Mouse (Mus musculus) heart, adult 2 months (tissue): ENCODE results near the gene Ppp2r5d. TPM values are rescaled to one million over a fixed set of nuclear protein-coding genes. Genes with fewer than 3 reads are reported as not detected.

ENCODE experiments used
- DNase-seq, 2 experiments: peaks; one replicate each; pipeline ENCODE4 v3.0.0; 2021
- H3K27ac ChIP-seq: fragments of 200-600 bp; 2 replicates; pipeline ENCODE4 v1.8.1; 2022
- H3K27me3 ChIP-seq: fragments of 200-500 bp; 2 replicates; pipeline ENCODE4 v1.6.1; 2012; ENCODE audit warnings: mild to moderate bottlenecking, low read length, inconsistent platforms, mixed read lengths; ENCODE audit not compliant: control insufficient read depth, insufficient read depth
- H3K36me3 ChIP-seq: fragments of 200-500 bp; 2 replicates; pipeline ENCODE4 v1.6.1; 2012; ENCODE audit warnings: low read length, inconsistent platforms; ENCODE audit not compliant: control insufficient read depth, insufficient read depth
- H3K4me1 ChIP-seq: fragments of 200-500 bp; 2 replicates; pipeline ENCODE4 v1.6.1; 2011; ENCODE audit warnings: low read length; ENCODE audit not compliant: control insufficient read depth, insufficient read depth
- H3K4me3 ChIP-seq: fragments of 200-600 bp; 2 replicates; pipeline ENCODE4 v1.8.1; 2022
- H3K79me2 ChIP-seq: fragments of 200-500 bp; replicated peaks from 2 replicates; pipeline ENCODE4 v1.6.1; 2012; ENCODE audit warnings: mild to moderate bottlenecking, inconsistent platforms, low read length, moderate library complexity, mixed read lengths; ENCODE audit not compliant: control insufficient read depth, insufficient read depth
- H3K9ac ChIP-seq: fragments of 200-500 bp; 2 replicates; pipeline ENCODE4 v1.6.1; 2012; ENCODE audit warnings: low read depth, mild to moderate bottlenecking, control low read depth, inconsistent platforms, low read length, mixed read lengths
- CTCF ChIP-seq: fragments of 200-600 bp; IDR thresholded peaks from 2 replicates; pipeline ENCODE4 v1.8.1; 2022; ENCODE audit warnings: antibody characterized with exemption, mild to moderate bottlenecking, moderate library complexity
- EP300 ChIP-seq: fragments of 200-500 bp; IDR thresholded peaks from 2 replicates; pipeline ENCODE4 v1.6.1; 2011; ENCODE audit warnings: low read depth, low read length, control low read depth; ENCODE audit not compliant: insufficient read depth
- POLR2A ChIP-seq: fragments of 200-500 bp; IDR thresholded peaks from 2 replicates; pipeline ENCODE4 v1.6.1; 2011; ENCODE audit warnings: mild to moderate bottlenecking, low read depth, low read length, control low read depth; ENCODE audit not compliant: insufficient read depth
- WGBS: fragments of 180-500 bp; shearing (Covaris S2); methylation state at CpG from one replicate; pipeline ENCODE4 v1.1.7; 2018; 5-methylcytosine and 5-hydroxymethylcytosine counted together
- intact Hi-C: fragments of 180-260 bp; cut with DNase I; formaldehyde crosslinking; loops from one replicate; pipeline ENCODE4 v1.15.1; 2025
- polyA plus RNA-seq: library from polyadenylated mRNA; depleted of rRNA; stranded (reverse); fragments of >200 nt; gene quantifications from 2 replicates; pipeline ENCODE4 v1.2.3, GENCODE M21; 2012
- total RNA-seq, 2 experiments: library from RNA; stranded (reverse); gene quantifications; 2 replicates each; pipeline ENCODE4 v1.2.3; 2021

Gene Ppp2r5d
- total and polyA plus RNA-seq, 3 experiments = 28.1 to 32.0 (median 30.8) TPM

DNA sequence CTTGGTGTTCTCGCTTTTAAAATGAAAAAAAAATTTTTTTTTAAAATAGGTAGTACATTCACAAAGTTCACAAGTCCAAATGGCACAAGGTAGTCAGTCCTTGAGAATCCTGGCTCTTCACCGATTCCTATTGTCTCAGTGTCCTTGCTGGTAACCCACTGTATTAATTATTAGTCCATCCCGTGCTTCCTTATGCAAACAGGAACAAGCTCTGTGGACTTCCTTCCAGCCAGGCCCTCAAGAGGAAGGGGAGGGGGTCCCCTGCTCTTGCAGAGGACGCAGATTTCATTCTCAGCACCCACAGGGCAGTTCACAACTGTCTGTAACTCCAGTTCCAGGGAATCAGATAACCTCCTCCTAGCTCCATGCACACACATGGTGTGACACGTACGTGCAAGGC, 48.9 kb downstream of the Ppp2r5d start:
- Histone ChIP-seq H3K9ac (no peak overlapping the region), H3K79me2 (peaks cover 3% of the 10 kb centered on the region), H3K27me3 (no peaks in the 10 kb centered on the region), H3K27ac (no peak overlapping the region), H3K36me3 (no peaks in the 10 kb centered on the region), H3K4me1 (peaks cover 8% of the 10 kb centered on the region), H3K4me3 (no peak overlapping the region)
- 60% methylated on average over 6 of the region's 6 CpGs for WGBS
- DNase-seq = no peak
- no peak for TF ChIP-seq EP300
- TF ChIP-seq POLR2A = no peak
- no peak for TF ChIP-seq CTCF
- intact Hi-C loops = no loop called here

DNA sequence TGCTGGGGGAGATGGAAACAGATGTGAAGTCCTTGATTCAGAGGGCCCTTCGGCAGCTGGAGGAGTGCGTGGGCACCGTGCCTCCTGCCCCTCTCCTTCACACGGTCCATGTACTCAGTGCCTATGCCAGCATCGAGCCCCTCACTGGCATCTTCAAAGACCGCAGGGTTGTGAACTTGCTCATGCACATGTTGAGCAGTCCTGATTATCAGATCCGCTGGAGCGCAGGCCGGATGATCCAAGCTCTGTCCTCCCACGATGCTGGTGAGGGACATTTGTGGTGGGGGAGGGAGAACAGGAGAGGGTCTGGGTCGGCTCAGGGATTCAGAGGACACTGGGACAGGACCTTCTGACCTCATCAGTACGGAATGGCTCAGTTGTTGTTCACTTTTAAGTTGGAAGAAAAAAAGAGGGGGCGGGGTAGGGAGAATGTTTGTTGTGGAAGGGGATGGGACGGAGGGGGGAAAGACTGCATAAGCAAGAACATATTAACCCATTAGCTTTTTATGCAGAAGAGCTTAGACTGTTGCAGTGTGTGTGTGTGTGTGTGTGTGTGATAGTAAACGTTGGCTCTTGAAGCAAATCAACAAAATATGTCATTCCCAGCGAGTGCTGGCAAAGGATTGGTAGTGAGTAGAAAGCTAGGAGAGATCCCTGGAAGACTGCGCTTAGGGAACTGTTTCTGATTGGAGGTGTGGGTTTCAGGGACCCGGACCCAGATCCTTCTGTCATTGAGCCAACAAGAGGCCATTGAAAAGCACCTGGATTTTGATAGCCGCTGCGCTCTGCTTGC, 53.0 kb downstream of the Ppp2r5d start:
- Histone ChIP-seq H3K36me3 (no peaks in the 10 kb centered on the region), H3K27me3 (no peaks in the 10 kb centered on the region), H3K4me3 (no peak overlapping the region), H3K79me2 (peaks cover 3% of the 10 kb centered on the region), H3K4me1 (peaks cover 10% of the 10 kb centered on the region), H3K27ac (no peak overlapping the region; the same call in 1 of the 2 replicates), H3K9ac (no peak overlapping the region)
- 48% methylated on average over 20 of the region's 20 CpGs for whole genome bisulfite sequencing
- TF ChIP-seq POLR2A = no peak
- no peak for TF ChIP-seq CTCF
- no peak for TF ChIP-seq EP300
- DNase-seq = no peak
- intact Hi-C loops = no loop called here

DNA sequence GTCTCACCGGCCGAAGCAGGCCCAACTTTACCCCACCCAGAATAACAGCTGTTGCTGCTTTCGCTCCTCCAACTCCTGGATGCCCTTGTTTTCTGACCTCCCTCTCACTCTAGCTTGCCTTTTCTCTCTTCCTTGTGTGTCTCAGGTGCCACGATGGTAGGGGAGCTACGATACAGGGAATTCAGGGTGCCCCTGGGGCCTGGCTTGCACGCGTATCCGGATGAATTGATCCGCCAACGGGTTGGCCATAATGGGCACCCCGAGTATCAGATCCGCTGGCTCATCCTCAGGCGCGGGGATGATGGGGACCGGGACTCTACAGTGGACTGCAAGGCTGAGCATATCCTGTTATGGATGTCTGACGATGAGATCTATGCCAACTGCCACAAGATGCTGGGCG, 53.6 kb downstream of the Ppp2r5d start:
- intact Hi-C loops = no loop called here
- H3K4me3 ChIP-seq = peak overlapping the region; percentile 73
- H3K9ac ChIP-seq = peak overlapping the region; percentile 75
- H3K27ac ChIP-seq = peak overlapping the region; percentile 92
- no peak for DNase-seq
- H3K4me1 ChIP-seq = peaks cover 10% of the 10 kb centered on the region
- peaks cover 3% of the 10 kb centered on the region for H3K79me2 ChIP-seq
- 55% methylated on average over 17 of the region's 17 CpGs for WGBS
- TF ChIP-seq EP300 (no peak), CTCF (no peak), POLR2A (no peak)
- H3K36me3 ChIP-seq = no peaks in the 10 kb centered on the region
- H3K27me3 ChIP-seq = no peaks in the 10 kb centered on the region

DNA sequence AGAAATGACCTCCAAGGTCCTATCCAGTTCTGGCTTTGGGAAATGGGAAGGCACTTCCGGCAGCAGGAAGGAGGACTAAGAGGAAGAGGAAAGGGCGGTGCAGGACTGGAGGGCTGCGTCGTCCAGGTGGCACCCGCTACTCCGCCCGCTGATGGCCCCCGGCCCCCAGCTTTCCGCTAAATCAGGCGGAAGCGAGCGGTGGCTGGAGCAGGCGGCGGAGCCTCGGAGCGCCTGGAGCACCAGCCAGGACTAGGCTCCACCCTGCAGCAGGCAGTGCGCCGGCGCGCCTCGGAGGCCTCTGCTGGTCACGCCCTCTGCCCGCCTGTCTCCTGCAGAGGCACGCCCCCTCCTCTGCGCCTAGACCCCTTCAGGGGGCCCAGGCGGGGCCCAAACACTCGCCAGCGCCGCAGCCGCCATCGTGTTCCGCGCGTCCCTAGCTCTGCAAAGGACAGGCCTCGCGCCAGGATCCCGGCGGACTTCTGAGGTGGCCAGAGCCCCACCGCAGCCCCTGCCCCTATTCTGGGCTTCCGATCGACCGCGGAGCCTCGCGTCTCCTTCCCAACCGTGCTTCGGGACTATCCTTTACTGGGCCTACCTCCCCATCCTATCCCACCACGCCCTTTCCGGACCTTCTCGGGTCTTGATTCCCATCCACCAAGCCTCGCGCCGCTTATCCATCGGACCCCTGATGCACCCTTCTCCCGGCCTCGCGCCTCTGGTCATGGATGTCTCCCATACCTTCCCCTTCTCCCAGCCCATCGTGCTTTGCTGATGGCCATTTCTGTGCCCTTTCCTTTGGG, 54.5 kb downstream of the Ppp2r5d start, which contains the start of gene Cul7:
TSS of gene Cul7 (plus strand) at position 106 of the 800 bp plus-strand sequence.
- Histone ChIP-seq H3K79me2 (peaks cover 3% of the 10 kb centered on the region), H3K4me1 (peaks cover 10% of the 10 kb centered on the region), H3K36me3 (no peaks in the 10 kb centered on the region), H3K9ac (peak within 1 kb of the TSS; percentile 75), H3K4me3 (peak within 1 kb of the TSS; percentile 73), H3K27me3 (no peaks in the 10 kb centered on the region), H3K27ac (peak within 1 kb of the TSS; percentile 92)
- DNase-seq = peak; percentile 91 to 95
- WGBS = under 1% methylated on average over 58 of the region's 58 CpGs
- intact Hi-C loops = no loop called here
- TF ChIP-seq EP300 (0 out of 2 replicates have a peak, but pooled peaks have one; percentile 67), CTCF (no peak; the same call in 1 of the 2 replicates), POLR2A (no peak; the same call in 1 of the 2 replicates)

DNA sequence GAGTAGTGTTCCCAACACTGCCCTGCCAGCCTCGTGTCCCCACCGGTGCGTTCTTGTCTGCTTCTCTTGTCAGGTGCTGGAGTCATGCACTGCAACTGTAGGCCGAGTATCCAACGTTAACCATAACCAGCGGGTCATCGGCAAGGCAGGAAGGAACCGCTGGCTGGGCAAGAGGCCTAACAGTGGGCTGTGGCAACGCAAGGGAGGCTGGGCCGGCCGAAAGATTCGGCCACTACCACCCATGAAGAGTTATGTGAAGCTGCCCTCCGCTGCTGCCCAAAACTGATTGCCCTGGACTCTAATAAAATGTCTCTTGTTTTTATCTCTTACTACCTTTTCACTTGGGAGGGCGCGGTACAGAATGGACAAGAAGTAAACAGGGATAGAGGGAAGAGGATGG, 55.1 kb downstream of the Ppp2r5d start:
- WGBS = 14% methylated on average over 15 of the region's 15 CpGs
- intact Hi-C loops = loop anchor here (2.0 kb wide), 1 partner anchor 61 kb away; the partner anchor contains the start of gene Pex6
- Histone ChIP-seq H3K27me3 (no peaks in the 10 kb centered on the region), H3K36me3 (no peaks in the 10 kb centered on the region), H3K4me1 (peaks cover 10% of the 10 kb centered on the region), H3K79me2 (peaks cover 3% of the 10 kb centered on the region), H3K4me3 (peak overlapping the region; percentile 73), H3K9ac (peak overlapping the region; percentile 75), H3K27ac (peak overlapping the region; percentile 92)
- peak in 1 of 2 experiments; percentile 53 for DNase-seq
- TF ChIP-seq EP300 (no peak), POLR2A (no peak), CTCF (no peak)

DNA sequence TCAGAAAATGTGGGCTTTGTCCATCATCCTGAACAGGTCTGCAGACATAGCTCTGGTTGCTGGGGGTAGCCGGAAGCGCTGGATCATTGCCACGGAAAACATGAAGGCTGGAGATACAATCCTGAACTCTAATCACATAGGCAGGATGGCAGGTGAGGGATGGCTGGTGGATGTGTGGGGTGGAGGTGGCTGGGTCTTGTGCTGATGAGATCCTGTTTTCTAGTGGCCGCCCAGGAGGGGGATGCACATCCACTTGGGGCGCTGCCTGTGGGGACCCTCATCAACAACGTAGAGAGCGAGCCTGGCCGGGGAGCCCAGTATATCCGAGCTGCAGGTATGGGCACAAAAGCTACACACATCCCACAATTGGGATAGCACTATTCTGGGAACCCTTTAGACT, 56.5 kb downstream of the Ppp2r5d start:
- H3K79me2 ChIP-seq = peaks cover 3% of the 10 kb centered on the region
- 69% methylated on average over 9 of the region's 9 CpGs for WGBS
- no peak for DNase-seq
- H3K27ac ChIP-seq = no peak overlapping the region
- TF ChIP-seq EP300 (no peak), POLR2A (no peak), CTCF (no peak)
- peaks cover 14% of the 10 kb centered on the region for H3K4me1 ChIP-seq
- no peak overlapping the region for H3K4me3 ChIP-seq
- no peaks in the 10 kb centered on the region for H3K36me3 ChIP-seq
- no peak overlapping the region for H3K9ac ChIP-seq
- intact Hi-C loops = loop anchor here (2.0 kb wide), 1 partner anchor 62 kb away; the partner anchor contains the start of gene Pex6
- no peaks in the 10 kb centered on the region for H3K27me3 ChIP-seq
